Mouse (Mus musculus) liver, adult 2 months (tissue): ENCODE measurements at regions not wholly inside any gene's neighbourhood (a gene's known extent, or its start where the extent isn't known, plus 50 kb on each side); places are given as distances from the start of the nearest gene placed in this dataset.

Source experiments
- DNase-seq: peaks from one replicate; pipeline ENCODE4 v3.0.0-alpha.2; 2011; ENCODE audit warnings: low read depth, low spot score; ENCODE audit errors: extremely low read depth
- H3K27ac ChIP-seq: fragments of 200-500 bp; replicated peaks from 2 replicates; pipeline ENCODE4 v1.5.1; 2012; ENCODE audit warnings: low read depth, mild to moderate bottlenecking, control low read depth, inconsistent platforms, low read length; ENCODE audit not compliant: insufficient read depth
- H3K27me3 ChIP-seq: fragments of 200-500 bp; 2 replicates; pipeline ENCODE4 v1.6.1; 2012; ENCODE audit warnings: mild to moderate bottlenecking, moderate library complexity, low read length, inconsistent platforms; ENCODE audit not compliant: control insufficient read depth, insufficient read depth
- H3K36me3 ChIP-seq: fragments of 200-500 bp; 2 replicates; pipeline ENCODE4 v1.6.1; 2012; ENCODE audit warnings: low read length, inconsistent platforms; ENCODE audit not compliant: control insufficient read depth, insufficient read depth
- H3K4me1 ChIP-seq: fragments of 200-500 bp; 2 replicates; pipeline ENCODE4 v1.6.1; 2011; ENCODE audit warnings: low read length; ENCODE audit not compliant: control insufficient read depth, insufficient read depth
- H3K4me3 ChIP-seq: fragments of 200-500 bp; 2 replicates; pipeline ENCODE4 v1.5.1; 2011; ENCODE audit warnings: low read depth, mild to moderate bottlenecking, control low read depth, low read length, moderate library complexity; ENCODE audit not compliant: insufficient read depth
- H3K79me2 ChIP-seq: fragments of 200-500 bp; 2 replicates; pipeline ENCODE4 v1.6.1; 2012; ENCODE audit warnings: inconsistent platforms, mild to moderate bottlenecking, low read length, moderate library complexity; ENCODE audit not compliant: control insufficient read depth, insufficient read depth
- H3K9ac ChIP-seq: fragments of 200-500 bp; 2 replicates; pipeline ENCODE4 v1.6.1; 2012; ENCODE audit warnings: low read depth, mild to moderate bottlenecking, control low read depth, inconsistent platforms, low read length
- CTCF ChIP-seq: fragments of 200-500 bp; IDR thresholded peaks from 2 replicates; pipeline ENCODE4 v1.5.1; 2011; ENCODE audit warnings: low read depth, low read length, control low read depth
- POLR2A ChIP-seq: fragments of 200-500 bp; IDR thresholded peaks from 2 replicates; pipeline ENCODE4 v1.6.1; 2011; ENCODE audit warnings: low read length, control low read depth; ENCODE audit not compliant: insufficient read depth; ENCODE audit errors: extremely low read depth
- WGBS: fragments of 180-500 bp; shearing (Covaris S2); methylation state at CpG from one replicate; pipeline ENCODE4 v1.1.7; 2018; 5-methylcytosine and 5-hydroxymethylcytosine counted together

GRCm38 (mm10) chr8:26354516-26354915 is 235.2 kb downstream of the Gm45692 start:
- H3K27ac ChIP-seq: 0 out of 2 replicates have a peak overlapping the region, but pooled peaks have one; percentile 27
- no peak for TF ChIP-seq POLR2A
- TF ChIP-seq CTCF: no peak
- no peaks in the 10 kb centered on the region for H3K27me3 ChIP-seq
- no peak overlapping the region for H3K9ac ChIP-seq
- no peak overlapping the region for H3K4me3 ChIP-seq
- no peaks in the 10 kb centered on the region for H3K79me2 ChIP-seq
- H3K4me1 ChIP-seq: peaks cover 12% of the 10 kb centered on the region
- no peak for DNase-seq
- no peaks in the 10 kb centered on the region for H3K36me3 ChIP-seq
- 66% methylated on average over 4 of the region's 4 CpGs for WGBS

- WGBS: 70% methylated on average over 8 of the region's 8 CpGs
- H3K4me1 ChIP-seq: no peaks in the 10 kb centered on the region
These were observed 237.5 kb downstream of the Gm45692 start for GRCm38 (mm10) chr8:26356801-26357200.

GRCm38 (mm10) chr8:26358711-26359136 is 239.4 kb downstream of the Gm45692 start:
- no peak overlapping the region for H3K9ac ChIP-seq
- H3K4me3 ChIP-seq: no peak overlapping the region
- H3K4me1 ChIP-seq: no peaks in the 10 kb centered on the region
- no peak for DNase-seq
- 86% methylated on average over 13 of the region's 13 CpGs for WGBS
- no peaks in the 10 kb centered on the region for H3K79me2 ChIP-seq
- no peak for TF ChIP-seq CTCF
- TF ChIP-seq POLR2A: no peak
- H3K36me3 ChIP-seq: no peaks in the 10 kb centered on the region
- no peaks in the 10 kb centered on the region for H3K27me3 ChIP-seq
- no peak overlapping the region for H3K27ac ChIP-seq

More at GRCm38 (mm10) chr8:26356801-26357200, 237.5 kb downstream of the Gm45692 start:
- H3K27ac ChIP-seq: no peak overlapping the region
- no peak overlapping the region for H3K9ac ChIP-seq
- H3K27me3 ChIP-seq: no peaks in the 10 kb centered on the region
- TF ChIP-seq CTCF (no peak), POLR2A (no peak)
- H3K36me3 ChIP-seq: no peaks in the 10 kb centered on the region
- H3K79me2 ChIP-seq: no peaks in the 10 kb centered on the region
- no peak overlapping the region for H3K4me3 ChIP-seq
- no peak for DNase-seq

- WGBS: 90% methylated on average over 5 of the region's 5 CpGs
- Histone ChIP-seq H3K9ac (no peak overlapping the region), H3K27me3 (no peaks in the 10 kb centered on the region), H3K27ac (no peak overlapping the region), H3K4me1 (no peaks in the 10 kb centered on the region), H3K36me3 (no peaks in the 10 kb centered on the region), H3K4me3 (no peak overlapping the region), H3K79me2 (no peaks in the 10 kb centered on the region)
- DNase-seq: no peak
- TF ChIP-seq CTCF (no peak), POLR2A (no peak)
These were observed 243.0 kb downstream of the Gm45692 start for GRCm38 (mm10) chr8:26362366-26362765.

GRCm38 (mm10) chr8:26363616-26364015 is 244.3 kb downstream of the Gm45692 start:
- H3K4me3 ChIP-seq: no peak overlapping the region
- no peak for DNase-seq
- H3K36me3 ChIP-seq: no peaks in the 10 kb centered on the region
- no peaks in the 10 kb centered on the region for H3K79me2 ChIP-seq
- no peak overlapping the region for H3K9ac ChIP-seq
- no peaks in the 10 kb centered on the region for H3K4me1 ChIP-seq
- TF ChIP-seq POLR2A (no peak), CTCF (no peak)
- no peaks in the 10 kb centered on the region for H3K27me3 ChIP-seq
- H3K27ac ChIP-seq: no peak overlapping the region
- 88% methylated on average over 4 of the region's 4 CpGs for WGBS

- H3K36me3 ChIP-seq: no peaks in the 10 kb centered on the region
- H3K4me3 ChIP-seq: no peak overlapping the region
- no peak overlapping the region for H3K9ac ChIP-seq
- no peaks in the 10 kb centered on the region for H3K4me1 ChIP-seq
- no peak for DNase-seq
- TF ChIP-seq CTCF (no peak), POLR2A (no peak)
- H3K79me2 ChIP-seq: no peaks in the 10 kb centered on the region
- WGBS: 72% methylated on average over 4 of the region's 4 CpGs
- no peaks in the 10 kb centered on the region for H3K27me3 ChIP-seq
- H3K27ac ChIP-seq: no peak overlapping the region
These were observed 245.3 kb downstream of the Gm45692 start for GRCm38 (mm10) chr8:26364637-26365036.
